Mouse (Mus musculus): ENCODE results near the gene Atp2a2.

GRCm38 (mm10) chr5:122508861-122509306 lies 6.9 kb upstream of the Atp2a2 start:
- TF ChIP-seq GATA1 (IDR thresholded peaks at IDR 0.05; ENCODE audit: low read length) (no peak), TAL1 (IDR thresholded peaks at IDR 0.05; ENCODE audit: low read length) (no peak)
